Mouse (Mus musculus): ENCODE data around the gene Wdr70.

Wdr70 gene

GRCm38 (mm10) chr15:7925382-7925781, 173.6 kb downstream of the Wdr70 start:
- DNase-seq: no peak

GRCm38 (mm10) chr15:7923281-7923680, 175.7 kb downstream of the Wdr70 start:
- DNase-seq: no peak

DNA sequence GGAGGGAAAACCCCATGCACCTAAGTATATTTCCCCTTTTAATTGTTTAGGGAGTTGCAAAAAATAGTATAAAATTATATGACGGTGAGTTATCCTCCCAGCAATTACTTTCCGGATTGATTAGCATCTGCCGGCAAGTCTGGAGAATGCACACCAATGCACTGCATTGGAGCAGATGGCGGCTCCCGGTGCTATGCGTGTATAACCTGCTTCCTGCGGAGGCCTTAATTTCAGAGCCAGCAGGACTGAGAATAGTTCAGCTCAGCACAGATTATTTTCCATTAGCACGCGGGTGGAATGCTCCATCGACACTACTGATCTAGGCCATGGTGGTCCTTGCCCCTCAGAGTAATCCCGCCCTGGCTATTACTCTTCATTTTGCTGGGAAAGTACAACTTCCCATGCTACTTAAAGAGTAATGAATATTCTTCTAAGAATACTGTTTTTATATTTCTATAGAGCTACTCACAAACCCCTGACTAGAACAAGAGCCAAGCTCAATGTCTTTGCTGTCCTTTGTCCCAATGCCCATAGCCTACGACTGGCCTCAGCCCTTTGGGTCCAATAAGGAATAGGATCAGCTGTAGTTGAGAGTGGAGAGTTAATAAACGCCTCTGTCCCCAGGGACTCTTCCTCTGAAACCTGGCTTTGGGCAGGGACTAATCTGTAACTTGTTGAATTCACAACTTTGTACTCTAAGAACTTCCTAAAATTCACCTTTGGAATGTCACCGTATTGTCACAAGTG, 176.5 kb downstream of the Wdr70 start:
- peak; percentile 69 to 70 for DNase-seq

DNA sequence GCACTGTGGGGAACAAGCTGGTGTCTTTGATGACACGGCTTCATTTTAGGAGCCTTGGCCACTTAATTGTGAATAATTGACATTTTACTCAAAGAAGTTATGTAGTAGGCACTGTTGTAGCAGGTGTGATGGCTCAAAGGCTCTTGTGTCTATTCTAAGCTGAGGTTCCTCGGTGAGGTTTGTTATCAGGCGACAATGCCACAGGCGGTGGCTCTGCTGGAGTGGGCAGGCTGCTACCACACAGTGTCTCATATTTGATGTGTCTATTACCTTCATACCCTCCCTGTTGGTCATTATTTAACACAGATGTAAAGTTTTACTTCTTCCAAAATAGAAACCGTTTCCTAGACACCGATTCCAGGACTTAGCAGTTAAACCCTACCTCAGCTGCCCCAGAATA, 177.9 kb downstream of the Wdr70 start:
- peak in 1 of 2 experiments; percentile 19 for DNase-seq

DNA sequence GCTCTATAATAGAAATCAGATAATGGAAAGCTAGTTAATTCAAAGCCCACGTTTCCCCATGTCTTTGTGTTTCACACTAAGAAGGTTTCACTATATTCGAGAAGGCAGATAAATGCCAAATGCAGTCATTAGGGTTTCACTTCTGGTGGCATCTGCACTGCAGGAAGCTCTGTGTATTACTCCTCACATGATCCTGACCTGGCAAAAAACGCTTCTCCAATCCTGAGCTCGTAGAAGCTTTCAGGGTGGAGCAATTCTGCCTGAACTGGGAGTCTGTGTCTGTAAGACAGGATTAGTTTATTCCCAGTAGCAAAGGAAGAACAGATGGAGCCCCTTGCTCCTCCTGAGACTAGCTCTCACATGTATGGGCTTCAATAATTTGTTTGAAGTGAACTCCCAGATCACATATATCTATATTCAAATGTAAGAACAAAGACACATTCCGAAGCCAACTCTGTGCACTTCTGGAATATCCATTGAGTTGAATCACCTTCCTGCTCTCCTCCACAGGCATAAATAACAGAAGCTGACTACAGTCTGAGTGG, 192.4 kb downstream of the Wdr70 start:
- DNase-seq: no peak

DNA sequence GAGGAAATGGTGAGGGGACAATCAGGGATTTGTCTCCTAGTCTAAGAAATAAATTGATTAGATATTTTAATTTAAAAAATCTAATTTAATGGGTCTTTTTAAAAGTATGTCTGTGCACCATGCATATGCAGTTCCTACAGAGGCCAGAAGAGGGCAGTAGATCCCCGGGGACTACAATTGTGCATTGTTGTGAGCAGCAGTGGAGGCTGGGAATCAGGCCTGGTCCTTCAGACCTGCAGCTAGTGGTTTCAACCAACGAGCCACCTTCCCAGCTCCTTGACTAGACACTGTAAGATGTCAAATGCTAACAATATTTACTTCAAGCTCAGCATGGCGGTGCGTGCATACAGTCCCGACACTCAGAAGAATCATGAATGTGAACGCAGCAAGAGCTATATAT, 199.7 kb downstream of the Wdr70 start:
- DNase-seq: no peak

GRCm38 (mm10) chr15:7891547-7892282, 207.3 kb downstream of the Wdr70 start:
- DNase-seq: no peak

GRCm38 (mm10) chr15:7890286-7890685, 208.7 kb downstream of the Wdr70 start:
- no peak for DNase-seq

DNA sequence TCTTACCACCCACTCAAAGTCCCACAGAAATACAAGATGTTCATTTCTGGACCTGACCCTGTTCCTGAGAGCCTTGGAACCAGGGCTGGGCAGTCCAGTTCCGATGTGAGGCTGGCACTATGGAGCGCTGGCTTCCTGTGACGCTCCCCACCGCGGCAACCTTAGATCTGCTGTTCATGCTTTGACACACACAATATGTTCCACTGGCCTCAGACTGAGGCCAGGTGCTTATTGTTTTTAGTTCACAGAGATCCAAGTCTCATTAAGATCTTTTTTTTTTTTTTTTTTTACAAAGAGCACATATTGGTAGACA, 209.7 kb downstream of the Wdr70 start:
- no peak for DNase-seq

DNA sequence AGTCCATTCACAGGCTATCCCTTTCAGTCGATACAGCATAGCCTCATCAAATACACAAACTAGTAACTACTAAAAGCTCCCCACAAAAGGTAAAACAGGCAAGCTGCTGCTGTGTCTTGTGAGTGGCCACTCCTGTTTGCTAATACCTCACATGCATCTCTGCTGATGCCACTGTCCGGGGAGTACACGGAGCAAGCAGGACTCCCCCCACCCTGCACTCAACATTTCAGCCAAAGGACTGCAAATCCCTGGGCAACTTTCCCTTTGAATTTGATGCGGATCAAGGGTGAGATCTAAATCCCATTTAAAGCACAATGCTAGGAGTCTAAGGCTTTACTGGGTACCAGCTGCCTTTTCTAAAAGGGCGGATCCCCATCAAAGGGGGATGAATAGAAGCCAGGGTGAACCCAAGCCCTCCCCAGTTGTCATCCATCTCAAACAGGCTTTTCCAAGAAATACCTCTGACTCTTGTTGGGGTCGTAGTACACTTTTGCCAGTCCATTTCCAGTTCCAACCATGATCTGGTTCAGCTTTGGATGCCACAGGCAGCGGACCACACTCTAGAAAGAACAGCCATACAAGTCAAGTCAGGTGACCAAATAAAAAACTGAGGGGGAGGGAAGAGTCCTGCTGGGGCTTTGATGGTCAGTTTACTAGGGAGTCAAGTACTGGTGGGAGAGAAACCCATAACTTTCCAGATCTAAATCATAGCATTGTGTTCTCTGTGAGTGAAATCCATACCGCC, 210.2 kb downstream of the Wdr70 start:
- DNase-seq: no peak

- DNase-seq: no peak
These were observed 212.4 kb downstream of the Wdr70 start for GRCm38 (mm10) chr15:7886591-7886990.

DNA sequence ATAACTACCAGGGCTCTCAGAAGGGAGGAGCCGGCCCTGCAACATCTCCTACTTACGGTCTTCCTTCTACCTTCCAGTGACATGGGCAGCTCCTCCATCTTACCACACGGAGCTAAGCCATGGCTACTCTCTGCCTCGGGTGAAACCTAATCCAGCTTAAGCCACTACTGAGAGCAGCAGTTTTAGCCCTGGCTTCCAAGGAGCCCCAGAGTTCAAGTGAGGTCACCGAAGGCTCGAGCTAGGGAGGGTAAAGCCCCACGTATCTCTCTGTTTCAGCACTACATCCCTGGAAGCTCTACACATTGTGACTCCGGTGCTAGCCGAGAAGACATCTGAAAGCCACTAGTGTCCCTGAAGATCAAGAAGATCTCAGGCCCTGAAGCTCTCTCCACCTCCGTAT, 213.9 kb downstream of the Wdr70 start:
- no peak for DNase-seq

DNA sequence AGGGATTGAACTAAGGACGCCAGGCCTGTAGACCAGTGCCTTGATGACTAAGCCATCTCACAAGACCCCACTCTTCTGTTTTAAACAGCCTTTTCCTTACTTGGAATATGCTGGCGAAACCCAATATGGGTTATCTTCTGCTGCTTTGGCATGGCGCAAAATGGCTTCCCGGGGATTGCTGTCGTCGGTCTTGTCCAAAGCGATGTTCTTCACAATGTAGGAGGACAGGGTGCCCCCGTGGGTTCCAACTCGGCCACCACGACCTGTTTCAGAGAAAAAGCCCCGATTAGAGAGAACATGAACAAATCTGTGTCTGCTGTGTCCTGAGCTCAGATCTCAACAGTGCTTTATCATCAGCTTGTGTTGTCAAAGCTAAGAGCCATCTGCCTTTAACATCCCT, 214.8 kb downstream of the Wdr70 start:
- DNase-seq: no peak

DNA sequence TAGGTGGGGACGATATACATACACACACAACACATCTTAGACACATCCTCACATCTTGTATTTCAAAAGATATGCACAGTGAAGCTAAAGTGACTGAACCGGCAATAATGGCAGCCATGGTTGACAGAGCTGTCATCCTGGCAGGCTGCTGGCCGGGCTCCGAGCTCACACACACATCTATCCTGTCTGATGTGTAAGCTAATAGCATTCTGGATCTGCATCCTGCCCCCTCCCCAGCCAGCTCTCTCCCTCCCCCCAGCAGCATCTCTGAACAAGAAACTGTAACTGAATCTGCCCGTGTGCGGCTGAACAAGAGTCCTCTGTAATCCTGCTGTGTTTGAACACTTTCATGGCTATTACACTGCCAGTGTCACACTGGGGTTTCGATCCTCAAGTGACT, 219.1 kb downstream of the Wdr70 start:
- DNase-seq: no peak

DNA sequence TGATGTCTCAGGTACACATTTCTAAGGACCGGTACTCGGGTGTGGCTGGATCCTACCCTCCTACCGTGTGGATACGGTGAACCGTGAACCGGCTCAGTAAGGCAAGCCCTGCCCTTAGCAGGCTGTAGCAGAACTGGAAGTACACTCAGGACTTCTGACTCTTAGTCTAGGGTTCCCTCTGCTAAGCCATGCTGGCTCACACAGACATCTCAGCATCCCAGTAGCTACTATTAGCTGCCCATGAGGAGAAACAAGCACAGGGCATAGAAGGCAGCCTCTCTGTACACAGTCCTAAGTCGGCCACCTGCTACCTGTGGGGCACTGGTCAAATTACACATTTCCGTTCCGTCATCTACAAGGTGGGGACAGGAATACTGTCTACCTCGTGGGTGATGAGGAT, 220.1 kb downstream of the Wdr70 start:
- DNase-seq: no peak

- no peak for DNase-seq
These were observed 221.2 kb downstream of the Wdr70 start for GRCm38 (mm10) chr15:7877560-7878467.

- DNase-seq: no peak
These were observed 223.1 kb downstream of the Wdr70 start for GRCm38 (mm10) chr15:7875879-7876278.

DNA sequence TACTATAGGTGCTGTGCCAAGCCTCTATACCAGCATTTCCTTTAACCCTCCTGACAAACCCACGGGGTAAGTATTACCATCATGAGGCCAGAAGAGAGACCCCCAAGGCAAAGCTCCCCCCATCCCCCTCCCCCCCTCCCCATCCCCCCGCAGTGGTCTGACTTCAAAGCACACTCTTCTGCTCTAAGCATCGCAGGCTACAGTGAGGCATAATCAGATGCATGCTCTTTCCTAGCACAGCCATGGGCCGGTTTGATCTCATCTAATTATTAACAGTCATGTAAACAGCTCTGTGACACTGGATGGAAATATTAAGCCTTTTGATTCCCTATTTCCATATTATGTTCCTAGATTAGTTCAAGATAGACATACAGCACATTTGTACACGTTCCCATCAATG, 226.5 kb downstream of the Wdr70 start:
- DNase-seq: no peak

GRCm38 (mm10) chr15:7865305-7865704, 233.7 kb downstream of the Wdr70 start:
- no peak for DNase-seq

GRCm38 (mm10) chr15:7863328-7863727, 235.7 kb downstream of the Wdr70 start:
- no peak for DNase-seq

DNA sequence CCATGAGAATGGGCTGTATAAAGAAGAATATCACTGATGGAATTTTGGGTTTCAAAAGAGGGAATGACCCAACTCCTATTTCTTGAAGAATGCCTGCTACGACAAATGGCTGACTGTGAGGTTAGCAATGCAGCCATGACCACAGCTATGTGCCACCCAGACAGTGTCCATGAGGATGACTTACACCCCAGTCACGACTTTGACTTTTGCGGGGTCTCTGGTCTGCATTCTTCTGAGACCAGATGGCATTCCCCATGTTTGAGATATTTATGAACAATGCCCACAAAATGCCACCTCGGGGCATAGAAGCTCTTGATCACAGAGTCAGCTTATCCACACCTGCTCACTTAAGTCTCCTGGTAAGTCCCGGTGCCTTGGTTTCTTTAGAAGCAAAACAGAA, 236.1 kb downstream of the Wdr70 start:
- DNase-seq: no peak

DNA sequence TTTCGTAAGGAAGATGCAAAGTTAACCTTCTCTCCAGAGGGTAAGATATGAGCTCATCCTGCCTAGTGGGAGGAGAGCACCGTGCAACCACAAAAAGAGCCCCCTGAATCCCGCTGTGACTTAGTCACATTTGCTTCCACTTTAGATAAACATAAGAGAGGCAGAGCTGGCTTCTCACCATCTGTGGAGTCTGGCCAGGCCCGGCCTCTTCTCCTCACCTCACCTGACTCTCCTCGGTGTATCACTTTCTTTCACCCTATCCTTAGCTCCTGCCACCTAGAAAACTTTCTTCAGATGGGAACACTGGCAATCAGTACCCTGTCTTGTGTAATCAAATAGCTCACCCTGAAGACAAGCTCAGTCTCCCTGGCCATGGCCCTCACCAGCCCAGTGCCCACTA, 240.2 kb downstream of the Wdr70 start:
- DNase-seq: no peak

GRCm38 (mm10) chr15:7857418-7857817, 241.6 kb downstream of the Wdr70 start:
- DNase-seq: no peak
